Mouse (Mus musculus) adrenal gland (tissue): Measurements from ENCODE around the gene Lyst.
"Not testable (repeated sequence)": the region's sequence is repeated elsewhere in the genome, so short reads cannot be mapped to it uniquely, and the experiment has no call there.

ENCODE experiments used
- intact Hi-C: fragments of 180-260 bp; cut with DNase I; formaldehyde crosslinking; loops from one replicate; pipeline ENCODE4 v1.15.1; 2025
- long read RNA-seq, 2 experiments: library from polyadenylated mRNA; unstranded; transcript quantifications; one replicate each; pipeline ENCODE4 v2.0.0; 2020; ENCODE audit warnings: borderline replicate concordance in 1 of 2; ENCODE audit not compliant: insufficient replicate concordance in 1 of 2

The Lyst gene
- long read RNA-seq, experiment 1, partial matches to known transcripts: 3 of 4 reads
- long read RNA-seq, experiment 1, other reads (novel, unspliced or antisense): 1 of 4 reads
- long read RNA-seq, experiment 2, partial matches to known transcripts: 5 of 7 reads
- long read RNA-seq, experiment 2, other reads (novel, unspliced or antisense): 0 of 7 reads

- intact Hi-C loops: no loop called here
Measured at GRCm38 (mm10) chr13:13590048-13591011, at the start of gene Lyst. TSS of gene Lyst (plus strand) at chr13:13590397.

- intact Hi-C loops: not testable (repeated sequence)
Measured at GRCm38 (mm10) chr13:13543073-13543472, 47.1 kb upstream of the Lyst start.

GRCm38 (mm10) chr13:13546792-13547191 lies 43.4 kb upstream of the Lyst start:
- intact Hi-C loops: no loop called here

- intact Hi-C loops: no loop called here
Measured at GRCm38 (mm10) chr13:13547889-13548288, 42.3 kb upstream of the Lyst start.

GRCm38 (mm10) chr13:13548431-13549190 lies 41.6 kb upstream of the Lyst start:
- intact Hi-C loops: no loop called here

- intact Hi-C loops: no loop called here
Measured at GRCm38 (mm10) chr13:13549687-13550660, 40.2 kb upstream of the Lyst start.

- intact Hi-C loops: no loop called here
Measured at GRCm38 (mm10) chr13:13552020-13552419, 38.2 kb upstream of the Lyst start.

- intact Hi-C loops: no loop called here
Measured at GRCm38 (mm10) chr13:13553660-13554059, 36.5 kb upstream of the Lyst start.

GRCm38 (mm10) chr13:13555196-13555595 lies 35.0 kb upstream of the Lyst start:
- intact Hi-C loops: no loop called here

- intact Hi-C loops: no loop called here
Measured at GRCm38 (mm10) chr13:13557001-13557743, 33.0 kb upstream of the Lyst start.

- intact Hi-C loops: no loop called here
Measured at GRCm38 (mm10) chr13:13558251-13558650, 31.9 kb upstream of the Lyst start.

- intact Hi-C loops: no loop called here
Measured at GRCm38 (mm10) chr13:13558900-13559299, 31.3 kb upstream of the Lyst start.

GRCm38 (mm10) chr13:13562571-13562970 lies 27.6 kb upstream of the Lyst start:
- intact Hi-C loops: no loop called here

- intact Hi-C loops: no loop called here
Measured at GRCm38 (mm10) chr13:13564116-13564515, 26.1 kb upstream of the Lyst start.

- intact Hi-C loops: no loop called here
Measured at GRCm38 (mm10) chr13:13564541-13564940, 25.7 kb upstream of the Lyst start.

- intact Hi-C loops: no loop called here
Measured at GRCm38 (mm10) chr13:13567640-13568039, 22.6 kb upstream of the Lyst start.

- intact Hi-C loops: no loop called here
Measured at GRCm38 (mm10) chr13:13568824-13569223, 21.4 kb upstream of the Lyst start.

- intact Hi-C loops: no loop called here
Measured at GRCm38 (mm10) chr13:13569603-13570002, 20.6 kb upstream of the Lyst start.

- intact Hi-C loops: no loop called here
Measured at GRCm38 (mm10) chr13:13572060-13572835, 17.9 kb upstream of the Lyst start.
